Mouse (Mus musculus) layer of hippocampus, adult 9-10 months (tissue): ENCODE results near the gene Lrrc4.

Experiments
- DNase-seq: peaks from one replicate; pipeline ENCODE4 v3.0.0; 2022; ENCODE audit warnings: low spot score

Gene Lrrc4

GRCm38 (mm10) chr6:28613441-28613840 is 218.1 kb downstream of the Lrrc4 start:
- no peak for DNase-seq
